Mouse (Mus musculus): ENCODE data around the gene Spag4.

The Spag4 gene

GRCm38 (mm10) chr2:156065099-156066041 is at the start of gene Spag4:
TSS of gene Spag4 (plus strand) at chr2:156065175.
- DNase-seq (ENCODE audit: low spot score), result peak; percentile 69

GRCm38 (mm10) chr2:156018106-156018505 is 46.9 kb upstream of the Spag4 start:
- no peak for DNase-seq (ENCODE audit: low spot score)

- DNase-seq (ENCODE audit: low spot score), result no peak
Observed at GRCm38 (mm10) chr2:156021219-156021618, 43.8 kb upstream of the Spag4 start.

GRCm38 (mm10) chr2:156021765-156022164 is 43.2 kb upstream of the Spag4 start:
- no peak for DNase-seq (ENCODE audit: low spot score)

GRCm38 (mm10) chr2:156025482-156025881 is 39.5 kb upstream of the Spag4 start:
- DNase-seq (ENCODE audit: low spot score), result no peak

GRCm38 (mm10) chr2:156039390-156039789 is 25.6 kb upstream of the Spag4 start:
- no peak for DNase-seq (ENCODE audit: low spot score)

GRCm38 (mm10) chr2:156042903-156043302 is 22.1 kb upstream of the Spag4 start:
- DNase-seq (ENCODE audit: low spot score), result no peak

- DNase-seq (ENCODE audit: low spot score), result no peak
Observed at GRCm38 (mm10) chr2:156047929-156048328, 17.0 kb upstream of the Spag4 start.

GRCm38 (mm10) chr2:156052816-156053215 is 12.2 kb upstream of the Spag4 start, which contains the start of gene Fer1l4:
TSS of gene Fer1l4 (minus strand) at chr2:156052947.
- DNase-seq (ENCODE audit: low spot score), result no peak

GRCm38 (mm10) chr2:156066126-156066525 is 1.2 kb downstream of the Spag4 start:
- no peak for DNase-seq (ENCODE audit: low spot score)

GRCm38 (mm10) chr2:156067916-156068315 is 2.9 kb downstream of the Spag4 start:
- DNase-seq (ENCODE audit: low spot score), result no peak

- no peak for DNase-seq (ENCODE audit: low spot score)
Observed at GRCm38 (mm10) chr2:156071236-156071635, 6.3 kb downstream of the Spag4 start.

- no peak for DNase-seq (ENCODE audit: low spot score)
Observed at GRCm38 (mm10) chr2:156073725-156074124, 8.8 kb downstream of the Spag4 start.

- no peak for DNase-seq (ENCODE audit: low spot score)
Observed at GRCm38 (mm10) chr2:156077461-156077860, 12.5 kb downstream of the Spag4 start.

GRCm38 (mm10) chr2:156078421-156079182 is 13.6 kb downstream of the Spag4 start:
- no peak for DNase-seq (ENCODE audit: low spot score)

GRCm38 (mm10) chr2:156079183-156079560 is 14.2 kb downstream of the Spag4 start:
- DNase-seq (ENCODE audit: low spot score), result no peak

GRCm38 (mm10) chr2:156079674-156080073 is 14.7 kb downstream of the Spag4 start:
- DNase-seq (ENCODE audit: low spot score), result no peak

GRCm38 (mm10) chr2:156080391-156080790 is 15.4 kb downstream of the Spag4 start:
- DNase-seq (ENCODE audit: low spot score), result no peak

GRCm38 (mm10) chr2:156084541-156084940 is 19.6 kb downstream of the Spag4 start:
- no peak for DNase-seq (ENCODE audit: low spot score)

GRCm38 (mm10) chr2:156087391-156088110 is 22.6 kb downstream of the Spag4 start:
- DNase-seq (ENCODE audit: low spot score), result no peak

- no peak for DNase-seq (ENCODE audit: low spot score)
Observed at GRCm38 (mm10) chr2:156089799-156090198, 24.8 kb downstream of the Spag4 start.

- DNase-seq (ENCODE audit: low spot score), result no peak
Observed at GRCm38 (mm10) chr2:156091926-156092325, 27.0 kb downstream of the Spag4 start.
